Mouse (Mus musculus) cerebellum, adult 11 months (tissue): ENCODE measurements at regions not wholly inside any gene's neighbourhood (a gene's known extent, or its start where the extent isn't known, plus 50 kb on each side); places are given as distances from the start of the nearest gene placed in this dataset.

ENCODE experiments used
- DNase-seq: peaks from one replicate; pipeline ENCODE4 v3.0.0; 2022

DNA sequence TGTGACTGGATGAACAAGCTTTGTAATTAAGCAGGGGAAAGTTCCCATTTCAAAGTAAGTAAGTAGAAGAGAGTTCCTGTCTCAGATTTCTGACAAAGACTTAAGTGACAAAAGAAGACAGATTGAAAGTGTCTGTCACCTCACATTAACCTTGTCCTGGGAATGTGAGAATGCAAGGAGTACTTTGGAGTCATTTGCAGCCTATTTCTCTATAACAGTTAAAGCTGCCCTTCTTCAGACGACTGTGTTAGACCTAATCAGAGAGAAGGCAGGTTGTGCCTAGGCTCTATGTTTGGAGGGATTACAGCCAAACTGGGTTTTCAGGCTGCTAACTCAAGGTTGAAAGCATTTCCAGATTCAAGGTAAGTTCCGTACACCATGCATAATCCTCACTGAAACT lies 446.5 kb downstream of the Pdgfc start:
- no peak for DNase-seq

- DNase-seq: no peak
Observed at GRCm38 (mm10) chr3:81483363-81483762, 447.1 kb downstream of the Pdgfc start.

- no peak for DNase-seq
Observed at GRCm38 (mm10) chr3:81505316-81505715, 427.1 kb upstream of the Ctso start.

DNA sequence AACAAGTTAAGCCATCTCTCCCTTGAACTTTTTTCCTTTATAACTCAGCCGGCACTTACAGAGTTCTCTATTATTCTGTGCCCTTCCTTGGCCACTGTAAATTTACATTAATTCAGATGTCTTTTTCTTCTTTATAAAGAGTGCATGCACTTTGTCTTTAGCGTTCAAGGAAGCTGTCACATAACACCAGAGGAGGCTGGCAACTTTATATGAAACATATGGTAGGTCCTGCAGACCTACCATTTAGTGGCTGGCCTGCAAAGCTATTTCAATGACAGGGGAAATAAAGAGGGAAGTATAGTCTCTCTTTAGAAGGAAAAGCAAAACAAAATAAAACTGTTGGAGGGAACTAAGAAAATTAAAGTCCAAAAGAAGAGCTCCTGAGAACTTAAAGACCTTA lies 423.8 kb upstream of the Ctso start:
- DNase-seq: no peak

GRCm38 (mm10) chr3:81521804-81522203 lies 410.6 kb upstream of the Ctso start:
- DNase-seq: no peak

- no peak for DNase-seq
Observed at GRCm38 (mm10) chr3:81530872-81531271, 401.5 kb upstream of the Ctso start.

DNA sequence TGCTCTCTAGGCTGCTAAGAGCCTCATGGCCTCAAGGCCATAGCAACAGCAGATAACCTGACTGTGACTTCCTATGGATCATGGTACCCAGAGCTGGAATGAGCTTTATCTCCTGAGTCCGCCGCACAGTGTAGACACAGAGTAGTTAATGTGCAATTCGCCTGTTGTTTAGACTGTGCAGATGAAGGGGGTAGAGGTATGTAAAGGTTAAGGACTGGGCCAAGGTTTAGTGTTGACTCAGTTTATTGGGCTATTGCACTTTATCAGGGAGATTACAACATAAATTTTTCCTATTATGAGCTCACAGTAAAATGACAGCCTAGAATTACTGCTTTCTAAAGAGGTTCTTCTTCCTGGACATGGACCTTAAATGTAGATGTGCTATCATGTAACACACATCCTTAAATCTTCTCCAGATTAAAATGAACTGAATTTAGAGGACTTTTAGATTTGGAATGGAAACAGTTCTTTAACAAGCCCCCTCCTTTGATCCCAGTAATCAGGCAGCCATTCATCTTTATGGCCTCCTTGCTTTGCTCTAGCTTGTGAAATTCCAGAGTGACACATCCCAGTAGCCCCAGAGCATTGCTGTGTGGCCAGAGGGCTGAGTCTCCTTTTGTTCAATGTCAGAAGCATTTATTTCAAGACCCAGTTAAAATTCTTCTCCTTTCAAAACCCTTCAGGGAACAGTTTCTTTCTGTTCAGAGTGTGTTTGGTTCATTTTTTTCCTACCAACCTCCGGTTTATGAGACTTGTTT lies 396.8 kb upstream of the Ctso start:
- no peak for DNase-seq

- no peak for DNase-seq
Observed at GRCm38 (mm10) chr3:81554773-81555172, 377.6 kb upstream of the Ctso start.

DNA sequence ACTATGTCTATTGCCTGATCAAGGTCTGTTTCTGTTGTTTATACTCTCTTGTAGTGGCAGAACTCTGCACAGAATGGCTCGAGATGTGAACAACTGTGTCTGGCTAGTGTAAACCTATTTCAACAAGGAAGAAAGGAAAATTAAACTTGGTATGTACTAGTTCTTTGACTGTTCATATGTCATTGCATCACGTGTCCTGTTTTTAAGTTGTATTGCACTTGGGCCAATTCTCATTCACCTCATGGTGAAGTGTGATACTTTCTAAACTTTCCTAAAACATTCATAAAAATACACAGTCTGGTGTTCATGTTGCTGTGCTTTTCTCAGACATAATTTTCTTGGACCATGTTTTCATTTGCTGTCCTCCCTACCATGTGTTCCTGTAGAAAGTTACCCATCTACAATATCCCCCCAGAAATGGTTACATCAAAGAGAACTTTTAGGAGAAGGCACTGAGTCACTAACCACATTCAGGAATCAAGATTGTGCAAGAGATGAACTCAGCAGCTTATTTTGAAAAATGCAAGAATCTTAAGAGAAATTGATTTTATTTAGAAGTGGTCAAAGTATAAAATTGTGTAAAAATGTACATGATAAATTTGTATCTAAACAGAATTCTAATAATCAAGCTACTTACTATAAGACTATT lies 369.7 kb upstream of the Ctso start:
- DNase-seq: no peak

DNA sequence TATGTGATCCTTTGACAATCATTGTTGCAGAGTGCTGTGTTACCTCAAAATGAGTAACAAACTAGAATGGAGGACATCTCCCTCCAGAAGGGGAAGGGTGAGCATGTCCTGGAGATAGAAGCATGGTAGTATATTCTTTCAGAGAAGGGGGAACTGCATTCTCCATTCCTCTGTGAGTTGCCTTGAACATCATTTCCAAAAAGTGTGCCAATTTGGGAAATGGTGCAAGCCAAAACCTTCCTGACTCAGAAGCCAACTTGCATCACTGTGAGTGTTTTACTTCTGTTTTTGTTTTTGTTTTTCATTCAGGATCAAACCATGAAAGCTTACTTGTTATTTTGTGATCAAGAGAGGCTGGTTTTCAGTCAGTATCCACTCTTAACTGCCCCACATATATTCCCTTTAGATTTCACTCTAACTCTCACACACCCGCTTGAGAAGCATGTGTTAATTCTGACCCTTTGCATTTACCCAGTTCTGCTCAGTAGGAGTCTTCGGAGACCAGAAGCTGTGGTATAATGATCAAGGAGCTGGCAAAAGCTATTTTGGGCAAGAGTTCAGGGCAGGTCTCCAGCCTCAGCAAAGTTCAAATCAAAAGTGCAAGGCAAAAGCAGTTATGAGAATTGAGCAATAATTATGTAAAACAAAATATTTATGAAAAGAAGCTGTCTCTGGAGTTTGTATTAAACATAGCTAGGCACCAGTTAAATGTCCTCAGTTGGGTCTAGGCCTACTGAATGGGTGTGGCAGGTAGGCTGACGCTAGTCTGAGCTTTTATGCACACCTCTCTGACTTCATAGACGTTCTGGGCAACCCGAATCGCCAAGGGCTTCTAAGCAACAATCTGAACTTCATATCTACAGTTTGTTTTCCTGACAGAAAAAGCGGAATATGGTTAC lies 368.3 kb upstream of the Ctso start:
- DNase-seq: no peak

GRCm38 (mm10) chr3:81564757-81565063 lies 367.7 kb upstream of the Ctso start:
- DNase-seq: no peak

DNA sequence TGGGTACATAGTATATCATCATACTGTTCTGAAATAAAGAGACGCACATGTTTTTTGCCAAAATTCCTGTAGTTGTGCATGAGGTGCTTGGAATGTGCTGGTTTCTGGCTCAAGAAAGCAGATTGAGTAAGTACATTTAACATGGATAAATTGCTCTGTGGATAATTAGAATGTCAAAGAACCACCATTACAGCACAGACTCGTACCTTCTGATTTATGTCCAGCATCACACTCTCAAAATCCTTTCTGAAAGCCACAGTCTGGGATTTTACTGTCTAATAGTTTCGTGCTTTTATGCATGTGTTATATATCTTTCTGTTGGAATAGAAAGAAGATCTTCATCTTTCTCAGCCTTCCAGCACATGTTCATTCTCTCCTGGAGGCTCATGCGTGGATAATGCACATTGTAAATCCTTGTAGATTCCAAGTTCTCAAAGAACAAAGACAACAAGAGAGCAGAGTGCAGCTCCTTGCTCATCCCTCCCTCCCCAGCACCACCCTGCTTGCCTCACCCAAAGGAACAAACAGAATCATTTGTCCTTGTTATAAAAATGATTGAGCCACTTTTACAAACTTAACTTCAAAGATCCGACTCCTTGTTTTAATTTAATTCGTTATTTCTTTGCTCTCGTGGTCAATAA lies 348.9 kb upstream of the Ctso start:
- no peak for DNase-seq

- DNase-seq: no peak
Observed at GRCm38 (mm10) chr3:81589109-81589508, 343.3 kb upstream of the Ctso start.

- DNase-seq: no peak
Observed at GRCm38 (mm10) chr3:81629157-81629556, 303.2 kb upstream of the Ctso start.

DNA sequence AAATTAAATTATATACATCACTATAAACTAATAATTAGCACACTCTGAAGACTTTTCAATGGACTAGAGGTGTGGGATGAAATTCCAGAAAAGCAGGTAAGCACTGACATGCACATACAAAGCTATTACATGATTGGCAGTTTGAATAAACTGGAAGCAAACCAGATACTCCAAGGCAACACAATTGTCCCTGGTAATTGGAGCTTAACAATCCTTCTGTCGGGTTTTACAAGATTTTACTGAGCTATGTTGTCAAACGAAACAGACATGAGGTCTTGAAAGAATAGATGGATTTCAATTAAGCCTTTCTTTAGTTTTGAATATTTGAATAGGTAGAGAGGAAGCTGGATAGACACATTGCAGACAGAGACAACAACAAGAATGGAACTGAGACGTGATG lies 273.9 kb upstream of the Ctso start:
- DNase-seq: no peak

DNA sequence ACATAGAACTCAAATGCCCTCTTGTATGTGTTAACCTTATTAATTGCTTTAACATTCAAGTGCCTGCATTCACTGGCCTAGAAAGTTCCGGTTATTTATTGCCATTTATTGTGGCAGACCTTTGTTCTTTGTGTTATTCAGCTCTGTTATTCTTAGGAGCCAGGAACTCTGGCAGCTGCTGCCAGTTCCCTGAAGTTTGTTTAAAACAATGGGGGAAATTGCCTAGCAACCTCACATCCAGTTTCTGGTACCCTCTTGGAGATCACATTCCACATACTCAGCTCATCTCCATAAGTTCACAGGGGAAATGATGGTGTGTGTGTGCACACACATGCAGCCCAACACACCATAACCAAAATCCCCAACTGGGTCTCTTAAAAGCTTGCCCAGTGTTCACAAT lies 270.8 kb upstream of the Ctso start:
- DNase-seq: no peak

GRCm38 (mm10) chr3:81666262-81666661 lies 266.1 kb upstream of the Ctso start:
- DNase-seq: no peak

- no peak for DNase-seq
Observed at GRCm38 (mm10) chr3:81676570-81676969, 255.8 kb upstream of the Ctso start.

DNA sequence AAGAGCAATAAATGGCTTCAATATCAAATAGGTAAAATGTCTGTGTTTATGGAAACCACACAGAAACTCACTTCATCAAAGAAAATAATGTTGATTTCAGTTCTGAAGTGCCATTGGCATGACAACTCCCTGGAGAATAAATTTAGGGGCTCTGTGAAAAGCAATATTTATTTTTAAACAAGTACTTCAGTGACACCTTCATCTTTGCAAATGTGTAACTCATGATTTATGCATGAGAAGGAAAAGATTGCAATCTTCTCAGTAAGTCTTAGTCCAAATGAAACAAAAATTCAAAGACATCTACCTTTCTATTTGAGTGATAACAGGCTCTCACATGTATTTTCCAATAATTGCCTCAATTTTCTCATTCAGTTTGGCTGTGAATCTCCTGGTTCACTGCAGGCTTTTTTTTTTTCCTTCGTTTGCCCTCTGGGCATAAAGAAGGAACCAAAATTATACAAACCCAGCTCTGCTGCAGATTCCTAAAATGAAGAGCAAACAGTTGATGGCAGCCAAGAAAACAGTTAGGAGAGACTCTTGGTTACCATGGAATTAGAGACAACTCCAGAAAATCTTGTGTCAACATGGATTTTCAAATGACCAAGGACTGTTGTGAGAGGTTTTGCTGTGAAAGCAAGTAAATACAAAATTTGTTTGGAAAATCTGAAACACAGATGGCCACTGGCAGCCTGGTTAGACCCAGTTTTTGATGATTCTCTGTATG lies 230.3 kb upstream of the Ctso start:
- no peak for DNase-seq

GRCm38 (mm10) chr3:81718911-81719310 lies 213.5 kb upstream of the Ctso start:
- DNase-seq: no peak

DNA sequence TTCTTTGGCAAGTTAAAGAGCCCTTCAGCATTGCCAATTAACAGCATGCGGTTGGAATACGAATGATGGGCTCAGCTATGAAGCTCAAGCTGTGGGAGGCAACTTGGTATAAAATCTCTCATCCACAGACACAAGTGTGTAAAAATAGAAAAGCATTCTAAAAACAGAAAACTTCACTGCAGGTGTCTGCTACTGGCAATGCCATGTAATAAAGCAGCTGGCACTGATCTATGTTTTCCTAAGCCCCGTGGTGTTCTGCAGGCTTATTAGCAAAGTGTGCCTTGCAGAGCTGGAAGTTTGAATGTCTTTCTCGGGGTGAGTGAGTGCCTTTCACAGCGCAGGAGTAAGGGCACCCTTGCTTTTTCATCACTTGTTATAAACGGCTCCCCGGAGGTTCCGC lies 196.9 kb upstream of the Ctso start:
- DNase-seq: peak; percentile 2

DNA sequence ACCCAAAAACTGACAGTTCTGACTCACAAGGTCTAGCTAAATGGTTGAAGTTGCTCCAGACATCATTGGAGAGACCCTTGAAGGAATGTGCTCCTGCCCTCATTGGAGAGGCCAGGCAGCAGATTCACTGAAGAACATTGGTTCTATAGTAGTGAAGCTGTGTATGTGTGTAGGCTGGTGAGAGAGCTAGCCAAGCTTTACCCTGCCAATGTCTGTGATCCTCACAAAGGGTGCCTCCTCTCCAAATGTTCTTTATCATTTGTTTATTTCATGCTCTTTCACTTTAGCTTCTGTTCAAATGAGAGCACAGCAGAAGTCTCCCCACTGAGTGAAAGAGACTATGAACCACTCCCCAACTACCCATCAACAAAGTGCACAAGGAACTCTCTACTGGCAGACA lies 195.6 kb upstream of the Ctso start:
- no peak for DNase-seq

GRCm38 (mm10) chr3:81742124-81742523 lies 190.3 kb upstream of the Ctso start:
- no peak for DNase-seq
